8 mouse cellular contexts compared by ENCODE assay signal in genomic region chrX:99285611-99286010, GRCm38 (mm10).
DNase-seq lines count a peak whose midpoint lies in the region; ATAC-seq and TF ChIP-seq lines count a peak whose summit lies in the region.

No protein-coding gene starts in this region.

- no peak for TF ChIP-seq CTCF in heart, postnatal 0 days (IDR thresholded peaks at IDR 0.05; ENCODE audit: low read depth)

- no peaks in the 10 kb centered on the region for H3K9me3 ChIP-seq in liver, embryonic 12.5 days (replicated peaks)
- H3K9me3 ChIP-seq in embryonic facial prominence, embryonic 14.5 days (ENCODE audit: control insufficient read depth, low read length): no peaks in the 10 kb centered on the region
- no peaks in the 10 kb centered on the region for H3K9me3 ChIP-seq in heart, postnatal 0 days (replicated peaks; ENCODE audit: control insufficient read depth, low read length)

- WGBS in liver, embryonic 12.5 days (ENCODE audit: insufficient replicate concordance): 48% methylated on average over 9 of the region's 9 CpGs
- 14% methylated on average over 5 of the region's 9 CpGs for WGBS in embryonic facial prominence, embryonic 14.5 days
- 23% methylated on average over 9 of the region's 9 CpGs for WGBS in heart, postnatal 0 days

- no peaks in the 10 kb centered on the region for H3K36me3 ChIP-seq in liver, embryonic 12.5 days
- no peaks in the 10 kb centered on the region for H3K36me3 ChIP-seq in embryonic facial prominence, embryonic 14.5 days (ENCODE audit: control insufficient read depth, insufficient read depth, low read length)
- H3K36me3 ChIP-seq in heart, postnatal 0 days (replicated peaks; ENCODE audit: control insufficient read depth, insufficient read depth, low read length): no peaks in the 10 kb centered on the region

- no peak overlapping the region for H3K4me2 ChIP-seq in liver, embryonic 12.5 days
- H3K4me2 ChIP-seq in embryonic facial prominence, embryonic 14.5 days (ENCODE audit: low read depth, low read length): no peak overlapping the region
- no peak overlapping the region for H3K4me2 ChIP-seq in heart, postnatal 0 days (ENCODE audit: low read depth, low read length)

- H3K4me1 ChIP-seq in liver, embryonic 12.5 days: 0 out of 2 replicates have a peak, but pooled peaks cover 7% of the 10 kb centered on the region
- H3K4me1 ChIP-seq in embryonic facial prominence, embryonic 14.5 days (ENCODE audit: control insufficient read depth, insufficient read depth, low read length): peaks cover 5% of the 10 kb centered on the region; the same call in 1 of the 2 replicates
- H3K4me1 ChIP-seq in heart, postnatal 0 days (ENCODE audit: control insufficient read depth, insufficient read depth): peaks cover 24% of the 10 kb centered on the region; the same call in 1 of the 2 replicates

- H3K27ac ChIP-seq in liver, embryonic 12.5 days: no peak overlapping the region
- H3K27ac ChIP-seq in embryonic facial prominence, embryonic 14.5 days (replicated peaks; ENCODE audit: low read depth, low read length): peak overlapping the region; percentile 67
- H3K27ac ChIP-seq in heart, postnatal 0 days (ENCODE audit: low read depth): peak overlapping the region; percentile 56

- no peak for ATAC-seq in liver, embryonic 12.5 days
- peak; percentile 88 for ATAC-seq in embryonic facial prominence, embryonic 14.5 days (ENCODE audit: low read depth)
- ATAC-seq in heart, postnatal 0 days (ENCODE audit: insufficient read depth, low read depth): peak; percentile 89
- no peak for ATAC-seq in megakaryocyte-erythroid progenitor cell, adult 5-6 weeks (replicated peaks; ENCODE audit: low FRiP score, low TSS enrichment, poor library complexity, severe bottlenecking)

- TF ChIP-seq EP300 in heart, postnatal 0 days (IDR thresholded peaks at IDR 0.05; ENCODE audit: low read depth): no peak

- H3K9ac ChIP-seq in liver, embryonic 12.5 days: no peak overlapping the region
- H3K9ac ChIP-seq in embryonic facial prominence, embryonic 14.5 days (ENCODE audit: low read depth, low read length): no peak overlapping the region
- H3K9ac ChIP-seq in heart, postnatal 0 days (replicated peaks; ENCODE audit: low read depth, low read length): no peak overlapping the region

- DNase-seq in liver: peak; percentile 37
- DNase-seq in embryonic facial prominence, embryonic 14.5 days (ENCODE audit: low spot score): peak; percentile 84
- DNase-seq in heart, postnatal 0 days (ENCODE audit: low spot score): peak; percentile 69
- DNase-seq in kidney, postnatal 4 days: peak; percentile 90 to 91
- DNase-seq in retina, postnatal 1 day: peak; percentile 78
- no peak for DNase-seq in right cerebral cortex, adult 2 months (ENCODE audit: low spot score in 2 of 2)

- no peak overlapping the region for H3K4me3 ChIP-seq in liver, embryonic 12.5 days
- no peak overlapping the region for H3K4me3 ChIP-seq in embryonic facial prominence, embryonic 14.5 days (ENCODE audit: low read depth, low read length)
- H3K4me3 ChIP-seq in heart, postnatal 0 days (ENCODE audit: low read depth, low read length): no peak overlapping the region

- H3K27me3 ChIP-seq in liver, embryonic 12.5 days (replicated peaks): peaks cover 51% of the 10 kb centered on the region
- peaks cover 34% of the 10 kb centered on the region for H3K27me3 ChIP-seq in embryonic facial prominence, embryonic 14.5 days (replicated peaks; ENCODE audit: control insufficient read depth, insufficient read depth, low read length)
- no peaks in the 10 kb centered on the region for H3K27me3 ChIP-seq in heart, postnatal 0 days (ENCODE audit: control insufficient read depth, insufficient read depth, low read length)

Comparison
In these comparisons a context has a peak if more than half of its experiments do, and no peak if none do; other contexts are left out.
1. DNase-seq: peak in liver (single experiment), embryonic facial prominence, embryonic 14.5 days (single experiment), heart, postnatal 0 days (single experiment), kidney, postnatal 4 days (2 of 2) and retina, postnatal 1 day (single experiment); none in right cerebral cortex, adult 2 months (0 of 2).
2. ATAC-seq: peak in embryonic facial prominence, embryonic 14.5 days (single experiment) and heart, postnatal 0 days (single experiment); none in liver, embryonic 12.5 days (single experiment) and megakaryocyte-erythroid progenitor cell, adult 5-6 weeks (single experiment).